Mouse (Mus musculus): ENCODE measurements around the gene Blvrb. TPM values are rescaled to one million over a fixed set of nuclear protein-coding genes. Genes with fewer than 3 reads are reported as not detected.
A peak's percentile ranks its signal among the peaks of the same experiment; 100 is the strongest.
"Not testable (repeated sequence)": the region's sequence is repeated elsewhere in the genome, so short reads cannot be mapped to it uniquely, and the experiment has no call there.

Blvrb gene
- polyA plus RNA-seq, 1 experiment from 2014 or later = 82.4 TPM

DNA sequence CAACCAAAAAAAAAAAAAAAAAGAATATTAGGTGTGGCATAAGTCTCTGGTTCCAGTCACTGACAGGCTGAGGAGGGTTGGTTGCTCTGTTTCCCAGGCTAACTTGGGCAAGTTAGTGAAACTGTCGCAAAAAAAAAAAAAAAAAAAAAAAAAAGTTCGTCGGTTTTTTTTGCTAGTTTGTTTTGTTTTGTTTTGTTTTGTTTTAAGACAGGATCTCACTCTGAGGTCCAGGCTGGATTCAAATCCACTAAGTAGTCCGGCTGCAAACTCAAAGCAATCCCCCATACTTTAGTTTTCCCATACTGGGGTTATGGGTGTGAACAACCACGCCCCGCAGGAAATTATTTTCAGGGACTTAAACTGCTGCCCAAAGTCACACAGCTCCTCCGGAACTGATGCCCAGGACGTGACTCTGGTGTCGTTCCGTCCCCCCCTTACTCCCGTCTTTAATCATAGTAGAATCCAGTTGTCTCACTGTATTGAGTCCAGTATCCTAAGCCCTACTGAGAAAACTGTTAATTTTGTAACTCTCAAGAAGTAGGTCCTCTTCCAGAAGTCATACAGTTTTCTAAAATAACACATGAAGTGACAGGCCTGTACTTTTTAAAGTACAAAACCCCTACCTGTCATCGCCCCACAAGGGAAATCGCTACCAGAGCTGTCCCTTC lies 38.5 kb downstream of the Blvrb start:
- 2% methylated on average over 13 of the region's 13 CpGs for WGBS
- Histone ChIP-seq H3K36me3 (peaks cover 20% of the 10 kb centered on the region), H3K4me3 (peak overlapping the region; percentile 75), H3K27ac (ENCODE audit: poor library complexity, severe bottlenecking) (peak overlapping the region; percentile 98), H3K9ac (peak overlapping the region; percentile 53; the same call in 1 of the 2 replicates), H3K27me3 (replicated peaks) (no peaks in the 10 kb centered on the region), H3K4me1 (replicated peaks) (peaks cover 39% of the 10 kb centered on the region), H3K9me3 (replicated peaks) (no peaks in the 10 kb centered on the region), H3K4me2 (peak overlapping the region; percentile 75)
- ATAC-seq (ENCODE audit: insufficient number of reproducible peaks, low FRiP score) = no peak

- Histone ChIP-seq H3K36me3 (peaks cover 20% of the 10 kb centered on the region), H3K27ac (ENCODE audit: poor library complexity, severe bottlenecking) (peak within 1 kb of the TSS; percentile 98), H3K9me3 (replicated peaks) (no peaks in the 10 kb centered on the region), H3K27me3 (replicated peaks) (no peaks in the 10 kb centered on the region), H3K4me3 (peak within 1 kb of the TSS; percentile 75), H3K9ac (peak within 1 kb of the TSS; percentile 88), H3K4me1 (replicated peaks) (peaks cover 40% of the 10 kb centered on the region), H3K4me2 (peak within 1 kb of the TSS; percentile 75)
- WGBS = under 1% methylated on average over 58 of the region's 80 CpGs
- ATAC-seq (ENCODE audit: insufficient number of reproducible peaks, low FRiP score) = peak; percentile 89
These were observed 39.3 kb downstream of the Blvrb start, which contains the start of gene Sertad1 for GRCm38 (mm10) chr7:27486770-27487697. TSS of gene Sertad1 (plus strand) at chr7:27486910.

GRCm38 (mm10) chr7:27487740-27488268 lies 40.0 kb downstream of the Blvrb start:
- H3K27me3 ChIP-seq (replicated peaks) = no peaks in the 10 kb centered on the region
- ATAC-seq (ENCODE audit: insufficient number of reproducible peaks, low FRiP score) = no peak
- H3K9ac ChIP-seq = peak overlapping the region; percentile 88
- WGBS = under 1% methylated on average over 13 of the region's 13 CpGs
- H3K4me1 ChIP-seq (replicated peaks) = peaks cover 41% of the 10 kb centered on the region
- peak overlapping the region; percentile 75 for H3K4me3 ChIP-seq
- H3K36me3 ChIP-seq = peaks cover 20% of the 10 kb centered on the region
- H3K27ac ChIP-seq (ENCODE audit: poor library complexity, severe bottlenecking) = peak overlapping the region; percentile 98
- no peaks in the 10 kb centered on the region for H3K9me3 ChIP-seq (replicated peaks)
- peak overlapping the region; percentile 75 for H3K4me2 ChIP-seq

- no peak for ATAC-seq (ENCODE audit: insufficient number of reproducible peaks, low FRiP score)
- H3K27ac ChIP-seq (ENCODE audit: poor library complexity, severe bottlenecking) = peak overlapping the region; percentile 97
- peak overlapping the region; percentile 71 for H3K9ac ChIP-seq
These were observed 41.6 kb downstream of the Blvrb start for GRCm38 (mm10) chr7:27489270-27489869.

DNA sequence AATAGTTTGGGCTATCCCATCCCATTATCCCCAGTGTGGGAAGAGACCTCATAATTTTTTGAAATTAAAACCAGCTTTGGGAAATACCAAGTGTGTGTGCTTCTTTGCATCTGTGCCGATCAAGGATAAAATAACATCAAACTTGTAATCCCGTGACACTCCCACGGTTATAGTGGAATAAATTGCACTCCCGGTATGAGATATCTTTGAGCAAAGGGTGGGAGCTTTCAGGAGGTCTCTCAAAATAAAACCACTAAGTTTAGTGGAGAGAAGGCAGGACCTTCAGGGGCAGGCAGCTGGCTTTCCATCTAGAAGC lies 42.4 kb downstream of the Blvrb start:
- peak overlapping the region; percentile 71 for H3K9ac ChIP-seq
- H3K36me3 ChIP-seq = peaks cover 20% of the 10 kb centered on the region
- H3K27ac ChIP-seq (ENCODE audit: poor library complexity, severe bottlenecking) = peak overlapping the region; percentile 97
- no peaks in the 10 kb centered on the region for H3K9me3 ChIP-seq (replicated peaks)
- H3K4me1 ChIP-seq (replicated peaks) = peaks cover 41% of the 10 kb centered on the region
- H3K4me3 ChIP-seq = peak overlapping the region; percentile 42
- WGBS = 25% methylated on average over 4 of the region's 4 CpGs
- no peaks in the 10 kb centered on the region for H3K27me3 ChIP-seq (replicated peaks)
- no peak for ATAC-seq (ENCODE audit: insufficient number of reproducible peaks, low FRiP score)
- H3K4me2 ChIP-seq = peak overlapping the region; percentile 75

More at GRCm38 (mm10) chr7:27489270-27489869, 41.6 kb downstream of the Blvrb start:
- peaks cover 20% of the 10 kb centered on the region for H3K36me3 ChIP-seq
- H3K9me3 ChIP-seq (replicated peaks) = no peaks in the 10 kb centered on the region
- H3K27me3 ChIP-seq (replicated peaks) = no peaks in the 10 kb centered on the region
- WGBS = 90% methylated on average over 25 of the region's 25 CpGs
- peak overlapping the region; percentile 75 for H3K4me2 ChIP-seq
- H3K4me1 ChIP-seq (replicated peaks) = peaks cover 41% of the 10 kb centered on the region
- H3K4me3 ChIP-seq = no peak overlapping the region

GRCm38 (mm10) chr7:27490543-27491329 lies 43.0 kb downstream of the Blvrb start:
- H3K36me3 ChIP-seq = peaks cover 20% of the 10 kb centered on the region
- peaks cover 41% of the 10 kb centered on the region for H3K4me1 ChIP-seq (replicated peaks)
- H3K27me3 ChIP-seq (replicated peaks) = no peaks in the 10 kb centered on the region
- H3K4me2 ChIP-seq = peak overlapping the region; percentile 75
- H3K9me3 ChIP-seq (replicated peaks) = no peaks in the 10 kb centered on the region
- 2% methylated on average over 29 of the region's 33 CpGs for WGBS
- H3K4me3 ChIP-seq = peak overlapping the region; percentile 42
- ATAC-seq (ENCODE audit: insufficient number of reproducible peaks, low FRiP score) = peak; percentile 89
- H3K27ac ChIP-seq (ENCODE audit: poor library complexity, severe bottlenecking) = peak overlapping the region; percentile 97
- H3K9ac ChIP-seq = peak overlapping the region; percentile 71

DNA sequence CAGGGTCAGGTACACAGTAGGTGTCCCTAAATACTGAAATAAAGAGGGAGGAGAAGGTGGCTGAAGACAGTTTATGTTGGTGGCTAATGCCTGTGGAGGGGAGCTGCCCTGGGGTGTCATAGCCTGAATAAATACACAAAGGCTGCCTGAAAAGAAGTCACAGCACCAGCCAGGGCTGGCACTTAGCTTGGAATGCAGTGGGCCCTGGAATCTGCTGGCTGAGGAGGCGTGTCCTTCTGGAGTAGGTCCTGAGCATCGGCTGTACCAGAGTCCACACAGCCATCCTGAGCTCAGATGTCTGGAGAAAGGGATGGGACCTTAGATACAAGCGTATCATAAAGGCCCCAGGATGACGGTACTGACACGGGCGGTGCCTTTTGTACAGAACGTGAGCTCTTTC lies 44.1 kb downstream of the Blvrb start:
- Histone ChIP-seq H3K4me1 (replicated peaks) (peaks cover 43% of the 10 kb centered on the region), H3K27me3 (replicated peaks) (no peaks in the 10 kb centered on the region), H3K4me3 (no peak overlapping the region), H3K9me3 (replicated peaks) (no peaks in the 10 kb centered on the region), H3K27ac (ENCODE audit: poor library complexity, severe bottlenecking) (peak overlapping the region; percentile 97), H3K36me3 (peaks cover 20% of the 10 kb centered on the region), H3K4me2 (peak overlapping the region; percentile 22), H3K9ac (0 out of 2 replicates have a peak overlapping the region, but pooled peaks have one; percentile 35)
- 49% methylated on average over 7 of the region's 7 CpGs for WGBS
- ATAC-seq (ENCODE audit: insufficient number of reproducible peaks, low FRiP score) = no peak

DNA sequence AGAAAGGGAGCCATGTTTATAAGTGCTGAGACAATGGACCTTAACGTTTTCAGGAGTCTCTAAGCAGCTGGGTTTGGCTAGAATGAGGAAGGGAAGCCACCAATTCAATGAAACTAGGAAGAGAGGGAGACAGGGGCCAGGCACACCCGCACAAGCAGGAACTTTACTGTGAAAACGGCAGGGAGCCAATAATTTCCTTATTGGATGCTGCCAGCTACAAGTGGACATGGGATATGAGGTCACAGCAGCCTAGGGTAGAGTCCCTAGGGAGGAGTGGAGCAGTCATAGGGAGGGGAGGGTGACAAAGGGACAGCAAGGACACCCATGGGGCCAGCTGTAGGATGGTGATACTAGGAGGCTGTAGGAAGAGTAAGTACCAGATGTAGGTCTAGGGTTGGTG lies 45.2 kb downstream of the Blvrb start:
- Histone ChIP-seq H3K27ac (ENCODE audit: poor library complexity, severe bottlenecking) (no peak overlapping the region), H3K4me1 (replicated peaks) (peaks cover 49% of the 10 kb centered on the region), H3K4me2 (no peak overlapping the region)

GRCm38 (mm10) chr7:27493450-27493849 lies 45.7 kb downstream of the Blvrb start:
- WGBS = 79% methylated on average over 5 of the region's 5 CpGs
- no peak overlapping the region for H3K27ac ChIP-seq (ENCODE audit: poor library complexity, severe bottlenecking)

More for the DNA sequence above, 45.2 kb downstream of the Blvrb start:
- no peak overlapping the region for H3K4me3 ChIP-seq
- H3K27me3 ChIP-seq (replicated peaks) = no peaks in the 10 kb centered on the region
- H3K36me3 ChIP-seq = peaks cover 20% of the 10 kb centered on the region
- ATAC-seq (ENCODE audit: insufficient number of reproducible peaks, low FRiP score) = no peak
- no peaks in the 10 kb centered on the region for H3K9me3 ChIP-seq (replicated peaks)
- no peak overlapping the region for H3K9ac ChIP-seq
- WGBS = 68% methylated on average over 3 of the region's 3 CpGs

DNA sequence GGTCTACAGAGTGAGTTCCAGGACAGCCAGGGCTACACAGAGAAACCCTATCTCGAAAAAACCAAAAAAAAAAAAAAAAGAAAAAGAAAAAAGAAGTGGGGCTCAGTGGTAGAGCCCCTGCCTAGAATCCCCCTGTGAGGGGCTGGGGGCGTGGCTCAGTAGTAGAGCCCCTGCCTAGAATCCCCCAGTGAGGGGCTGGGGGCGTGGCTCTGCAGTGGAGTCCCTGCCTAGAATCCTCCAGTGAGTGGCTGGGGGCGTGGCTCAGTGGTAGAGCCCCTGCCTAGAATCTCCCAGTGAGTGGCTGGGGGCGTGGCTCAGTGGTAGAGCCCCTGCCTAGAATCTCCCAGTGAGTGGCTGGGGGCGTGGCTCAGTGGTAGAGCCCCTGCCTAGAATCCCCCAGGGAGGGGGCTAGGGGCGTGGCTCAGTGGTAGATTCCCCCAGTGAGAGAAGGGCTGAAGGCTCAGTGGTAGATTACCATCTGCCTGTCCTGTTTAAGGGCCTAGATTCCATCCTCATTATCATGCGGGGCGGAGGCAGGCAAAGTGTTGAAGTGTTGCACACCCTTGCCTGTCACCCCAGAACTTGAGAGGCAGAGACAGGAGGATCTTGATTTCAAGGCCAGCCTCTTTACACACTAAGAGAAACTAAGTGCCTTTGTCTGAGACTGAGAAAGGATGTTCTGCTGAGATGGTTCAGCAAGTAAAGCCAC lies 47.0 kb downstream of the Blvrb start:
- not testable (repeated sequence) for H3K27ac ChIP-seq (ENCODE audit: poor library complexity, severe bottlenecking); H3K27me3 ChIP-seq (replicated peaks); H3K4me3 ChIP-seq; H3K9ac ChIP-seq; H3K4me2 ChIP-seq; ATAC-seq (ENCODE audit: insufficient number of reproducible peaks, low FRiP score); H3K9me3 ChIP-seq (replicated peaks); H3K36me3 ChIP-seq
- peaks cover 31% of the 10 kb centered on the region for H3K4me1 ChIP-seq (replicated peaks)
- WGBS = 88% methylated on average over 9 of the region's 9 CpGs

More at GRCm38 (mm10) chr7:27493450-27493849, 45.7 kb downstream of the Blvrb start:
- Histone ChIP-seq H3K27me3 (replicated peaks) (no peaks in the 10 kb centered on the region), H3K4me2 (no peak overlapping the region), H3K4me3 (no peak overlapping the region), H3K9me3 (replicated peaks) (no peaks in the 10 kb centered on the region), H3K36me3 (peaks cover 18% of the 10 kb centered on the region), H3K4me1 (replicated peaks) (peaks cover 45% of the 10 kb centered on the region), H3K9ac (no peak overlapping the region)
- no peak for ATAC-seq (ENCODE audit: insufficient number of reproducible peaks, low FRiP score)
